Comparison of ENCODE assay signal across 9 mouse cellular contexts in the genomic region with DNA sequence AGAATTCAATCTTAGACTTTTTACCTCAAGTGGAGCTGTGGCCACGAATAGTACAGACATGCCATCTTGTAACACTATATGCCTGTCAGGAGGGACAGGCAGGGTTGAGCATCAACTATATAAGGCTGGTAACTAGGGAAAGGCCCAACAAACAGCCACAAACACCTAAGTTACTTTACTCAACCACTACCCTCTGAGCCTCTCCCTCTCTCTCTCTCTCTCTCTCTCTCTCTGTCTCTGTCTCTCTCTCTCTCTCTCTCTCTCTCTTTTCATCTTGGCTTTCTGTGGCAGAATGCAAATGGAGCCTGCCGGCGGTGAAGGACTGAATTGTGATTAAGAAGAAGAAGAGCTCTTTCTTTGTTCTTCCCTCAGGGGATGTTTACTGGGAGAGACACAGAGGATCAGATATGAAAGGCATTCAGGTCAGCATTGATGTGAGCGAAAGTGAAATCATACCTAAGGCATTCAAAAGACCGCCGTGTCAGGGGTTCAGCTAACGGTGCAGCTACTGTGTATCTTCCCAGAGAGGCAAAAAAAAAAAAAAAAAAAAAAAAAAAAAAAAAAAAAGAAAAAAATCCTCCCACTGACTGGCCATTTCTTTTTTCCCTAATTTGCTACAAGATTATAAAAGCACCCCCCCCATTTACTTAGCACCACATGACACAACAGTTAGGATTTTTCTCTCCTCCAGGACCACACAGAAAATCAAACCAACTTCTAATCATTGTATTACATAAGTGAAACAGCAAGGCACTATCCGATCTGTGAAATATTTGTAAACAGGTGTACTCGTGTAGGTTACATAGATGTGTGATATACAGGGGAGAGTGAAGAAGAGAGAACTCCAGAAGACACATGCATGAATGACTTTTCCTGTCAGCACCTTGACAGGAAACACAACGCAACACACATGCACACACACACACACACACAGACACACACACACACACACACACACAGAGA. TPM values are rescaled to one million over a fixed set of nuclear protein-coding genes. Genes with fewer than 3 reads are reported as not detected.
A peak's percentile ranks its signal among the peaks of the same experiment; 100 is the strongest.
DNase-seq lines count a peak whose midpoint lies in the region; ATAC-seq lines count a peak whose summit lies in the region.
"Had no signal": no experiment of that assay in that cellular context is flagged by ENCODE, and none has a peak within 500 bp of the region (broad histone marks: within the 10 kb centered on the region; RNA-seq: fewer than 3 reads in every experiment).

No protein-coding gene starts in this region.

- no peaks in the 10 kb centered on the region; the same call in 1 of the 2 replicates for H3K27me3 ChIP-seq in lung, embryonic 16.5 days (ENCODE audit: control insufficient read depth, insufficient read depth, low read depth, low read length)
- H3K27me3 ChIP-seq in forebrain, embryonic 11.5 days (ENCODE audit: control insufficient read depth, insufficient read depth, low read length) = no peaks in the 10 kb centered on the region
- H3K27me3 ChIP-seq in liver, embryonic 12.5 days (replicated peaks) = 0 out of 2 replicates have a peak, but pooled peaks cover 6% of the 10 kb centered on the region
- no peaks in the 10 kb centered on the region; the same call in 1 of the 2 replicates for H3K27me3 ChIP-seq in stomach, embryonic 16.5 days (ENCODE audit: control insufficient read depth, insufficient read depth, low read length)

- peak overlapping the region; percentile 76 for H3K4me2 ChIP-seq in lung, embryonic 16.5 days (ENCODE audit: low read depth, low read length)
- H3K4me2 ChIP-seq in forebrain, embryonic 11.5 days (ENCODE audit: low read depth, low read length, severe bottlenecking) = 0 out of 2 replicates have a peak overlapping the region, but pooled peaks have one; percentile 19
- H3K4me2 ChIP-seq in liver, embryonic 12.5 days = peak overlapping the region; percentile 5; the same call in 1 of the 2 replicates
- peak overlapping the region; percentile 68 for H3K4me2 ChIP-seq in stomach, embryonic 16.5 days (ENCODE audit: low read depth, low read length)

- H3K9me3 ChIP-seq in lung, embryonic 16.5 days (ENCODE audit: control insufficient read depth, low read length) = no peaks in the 10 kb centered on the region
- H3K9me3 ChIP-seq in forebrain, embryonic 11.5 days (ENCODE audit: control insufficient read depth, low read length) = no peaks in the 10 kb centered on the region
- no peaks in the 10 kb centered on the region for H3K9me3 ChIP-seq in liver, embryonic 12.5 days (replicated peaks)
- no peaks in the 10 kb centered on the region for H3K9me3 ChIP-seq in stomach, embryonic 16.5 days (replicated peaks; ENCODE audit: control insufficient read depth, low read length)

- peak overlapping the region; percentile 86 for H3K27ac ChIP-seq in lung, embryonic 16.5 days (ENCODE audit: low read length)
- no peak overlapping the region for H3K27ac ChIP-seq in forebrain, embryonic 11.5 days (ENCODE audit: low read depth, low read length)
- peak overlapping the region; percentile 45; the same call in 1 of the 2 replicates for H3K27ac ChIP-seq in liver, embryonic 12.5 days
- peak overlapping the region; percentile 21; the same call in 1 of the 2 replicates for H3K27ac ChIP-seq in stomach, embryonic 16.5 days (ENCODE audit: low read length)

- H3K4me1 ChIP-seq in lung, embryonic 16.5 days (replicated peaks; ENCODE audit: control insufficient read depth, insufficient read depth, low read length) = peaks cover 36% of the 10 kb centered on the region; the same call in 1 of the 2 replicates
- peaks cover 49% of the 10 kb centered on the region for H3K4me1 ChIP-seq in forebrain, embryonic 11.5 days (replicated peaks; ENCODE audit: control insufficient read depth, insufficient read depth, low read length)
- H3K4me1 ChIP-seq in liver, embryonic 12.5 days = peaks cover 96% of the 10 kb centered on the region
- peaks cover 21% of the 10 kb centered on the region for H3K4me1 ChIP-seq in stomach, embryonic 16.5 days (ENCODE audit: control insufficient read depth, insufficient read depth, low read length)

- peak overlapping the region; percentile 20 for H3K4me3 ChIP-seq in lung, embryonic 16.5 days (ENCODE audit: low read length)
- no peak overlapping the region for H3K4me3 ChIP-seq in forebrain, embryonic 11.5 days (ENCODE audit: low read depth, low read length)
- H3K4me3 ChIP-seq in liver, embryonic 12.5 days = no peak overlapping the region
- H3K4me3 ChIP-seq in stomach, embryonic 16.5 days (replicated peaks; ENCODE audit: low read length) = peak overlapping the region; percentile 16

- DNase-seq in lung, postnatal 36 days = no peak
- no peak for DNase-seq in forebrain, embryonic 11.5 days (ENCODE audit: low spot score)
- no peak for DNase-seq in adrenal gland, postnatal 10 days
- DNase-seq in lung, postnatal 4 days = no peak
- DNase-seq: adrenal gland, postnatal 36 days; gastrocnemius, postnatal 10 days had no signal

- WGBS in lung, embryonic 16.5 days = 18% methylated on average over 10 of the region's 10 CpGs
- WGBS in forebrain, embryonic 11.5 days = 16% methylated on average over 10 of the region's 10 CpGs
- WGBS in liver, embryonic 12.5 days (ENCODE audit: insufficient replicate concordance) = 52% methylated on average over 10 of the region's 10 CpGs
- 28% methylated on average over 10 of the region's 10 CpGs for WGBS in stomach, embryonic 16.5 days

- H3K36me3 ChIP-seq in lung, embryonic 16.5 days (ENCODE audit: control insufficient read depth, insufficient read depth, low read length) = no peaks in the 10 kb centered on the region
- no peaks in the 10 kb centered on the region for H3K36me3 ChIP-seq in forebrain, embryonic 11.5 days (ENCODE audit: control insufficient read depth, insufficient read depth, low read length)
- H3K36me3 ChIP-seq in liver, embryonic 12.5 days = peaks cover 37% of the 10 kb centered on the region
- no peaks in the 10 kb centered on the region for H3K36me3 ChIP-seq in stomach, embryonic 16.5 days (ENCODE audit: control insufficient read depth, insufficient read depth, low read length)

- peak overlapping the region; percentile 70 for H3K9ac ChIP-seq in lung, embryonic 16.5 days (ENCODE audit: low read length)
- no peak overlapping the region for H3K9ac ChIP-seq in forebrain, embryonic 11.5 days (ENCODE audit: low read length)
- peak overlapping the region; percentile 2; the same call in 1 of the 2 replicates for H3K9ac ChIP-seq in liver, embryonic 12.5 days
- peak overlapping the region; percentile 34 for H3K9ac ChIP-seq in stomach, embryonic 16.5 days (ENCODE audit: low read length)

- ATAC-seq in lung, embryonic 16.5 days (ENCODE audit: low read depth) = no peak
- 0 out of 2 replicates have a peak, but pooled peaks have one; percentile 23 for ATAC-seq in forebrain, embryonic 11.5 days (replicated peaks; ENCODE audit: low FRiP score)
- no peak for ATAC-seq in liver, embryonic 12.5 days
- ATAC-seq in stomach, embryonic 16.5 days (ENCODE audit: insufficient read depth, low FRiP score) = no peak

RNA-seq across cellular contexts. Expression of a gene that starts 13.9 kb away (rescaled TPM):
- 77.3 and 84.3 TPM in 2 replicates for polyA plus RNA-seq in lung, embryonic 16.5 days (2015; fragmentation: Nextera tagmentation; extraction: Ambion mirVana)
- polyA plus RNA-seq in forebrain, embryonic 11.5 days (2014; fragmentation: Nextera tagmentation; extraction: Ambion mirVana) = 45.6 and 50.0 TPM in 2 replicates
- 22.1 and 24.3 TPM in 2 replicates for polyA plus RNA-seq in liver, embryonic 12.5 days (2016; fragmentation: Nextera tagmentation; extraction: Ambion mirVana)
- polyA plus RNA-seq in stomach, embryonic 16.5 days (2015; fragmentation: Nextera tagmentation; extraction: Ambion mirVana) = 43.8 and 50.6 TPM in 2 replicates
- total RNA-seq in adrenal gland, postnatal 10 days (2021) = 100 to 1,000 TPM; 129 to 138 TPM

Comparison
In these comparisons a context has a peak if more than half of its experiments do, and no peak if none do; other contexts are left out.
1. H3K4me2 ChIP-seq: peak in every context shown above with its lines; median percentile 76 in lung, embryonic 16.5 days; 68 in stomach, embryonic 16.5 days; 19 in forebrain, embryonic 11.5 days; 5 in liver, embryonic 12.5 days.
2. H3K4me3 ChIP-seq: peak in lung, embryonic 16.5 days (single experiment) and stomach, embryonic 16.5 days (single experiment); none in forebrain, embryonic 11.5 days (single experiment) and liver, embryonic 12.5 days (single experiment).